Mouse (Mus musculus) kidney, adult 11 months (tissue): Measurements from ENCODE around the gene Phactr1.

ENCODE experiments used
- DNase-seq: peaks from one replicate; pipeline ENCODE4 v3.0.0; 2022

The Phactr1 gene

GRCm38 (mm10) chr13:42982646-42983045 lies 302.2 kb downstream of the Phactr1 start:
- no peak for DNase-seq

GRCm38 (mm10) chr13:42985806-42986205 lies 305.4 kb downstream of the Phactr1 start:
- DNase-seq = no peak

- DNase-seq = peak; percentile 18
These were observed 307.6 kb downstream of the Phactr1 start for GRCm38 (mm10) chr13:42987931-42988579.

GRCm38 (mm10) chr13:42989481-42989880 lies 309.1 kb downstream of the Phactr1 start:
- DNase-seq = peak; percentile 62

- DNase-seq = no peak
These were observed 309.6 kb downstream of the Phactr1 start for GRCm38 (mm10) chr13:42990051-42990450.

- no peak for DNase-seq
These were observed 310.2 kb downstream of the Phactr1 start for GRCm38 (mm10) chr13:42990493-42991111.

GRCm38 (mm10) chr13:42991164-42991563 lies 310.7 kb downstream of the Phactr1 start:
- DNase-seq = no peak

DNA sequence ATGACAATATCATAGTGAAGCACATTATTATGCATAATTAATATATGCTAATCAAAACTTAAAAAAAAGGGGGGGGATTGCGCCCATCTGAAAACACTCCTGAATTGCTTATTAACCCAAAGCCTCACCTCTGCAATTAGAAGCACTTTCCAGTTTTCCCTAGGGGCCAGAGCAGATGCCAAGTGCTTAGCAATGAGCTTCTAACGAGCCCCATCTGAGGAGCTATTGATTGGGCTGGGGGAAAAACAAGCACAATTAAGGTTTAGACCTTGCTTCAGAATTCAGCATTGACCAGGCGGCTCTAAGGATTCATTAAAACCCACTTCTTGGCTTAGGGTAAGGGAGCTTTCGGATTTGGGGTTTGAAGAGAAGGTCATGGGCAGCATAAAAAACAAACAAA lies 311.9 kb downstream of the Phactr1 start:
- DNase-seq = peak; percentile 10

DNA sequence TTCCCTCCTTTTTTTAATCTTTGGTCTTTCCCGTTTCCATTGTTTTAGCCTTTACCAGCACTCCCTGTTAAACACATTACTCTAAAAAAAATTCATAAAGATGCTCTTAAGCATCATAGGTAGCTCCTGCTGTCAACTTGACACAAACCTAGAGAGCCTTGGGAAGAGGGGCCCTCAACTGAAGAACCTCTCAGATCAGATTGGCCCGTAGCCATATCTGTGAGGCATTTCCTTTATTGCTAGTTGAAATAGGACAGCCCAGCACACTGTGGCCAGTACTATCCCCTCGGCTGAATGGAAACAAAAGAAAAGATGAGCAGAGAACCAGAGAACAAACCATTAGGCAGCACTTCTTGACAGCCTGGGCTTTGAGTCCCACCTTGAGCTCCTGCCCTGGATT lies 313.9 kb downstream of the Phactr1 start:
- no peak for DNase-seq

DNA sequence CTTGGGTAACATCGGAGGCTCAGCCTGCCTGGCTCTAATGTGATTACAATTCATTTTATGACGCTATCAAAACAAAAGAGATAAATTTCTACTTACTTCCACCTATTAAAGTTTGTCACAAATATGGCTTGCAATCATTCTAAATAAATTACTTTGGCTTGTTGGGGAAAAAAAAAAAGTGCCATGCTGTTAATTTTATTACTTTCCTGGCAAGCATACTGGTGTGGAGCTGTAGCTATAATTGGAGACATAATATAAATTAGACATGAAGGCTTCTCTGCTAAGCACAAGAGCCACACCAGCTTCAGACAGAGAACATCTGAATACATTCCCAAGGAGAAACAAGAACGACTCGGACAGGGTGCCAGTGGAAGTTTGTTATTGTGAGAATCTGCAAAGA lies 315.8 kb downstream of the Phactr1 start:
- DNase-seq = no peak

DNA sequence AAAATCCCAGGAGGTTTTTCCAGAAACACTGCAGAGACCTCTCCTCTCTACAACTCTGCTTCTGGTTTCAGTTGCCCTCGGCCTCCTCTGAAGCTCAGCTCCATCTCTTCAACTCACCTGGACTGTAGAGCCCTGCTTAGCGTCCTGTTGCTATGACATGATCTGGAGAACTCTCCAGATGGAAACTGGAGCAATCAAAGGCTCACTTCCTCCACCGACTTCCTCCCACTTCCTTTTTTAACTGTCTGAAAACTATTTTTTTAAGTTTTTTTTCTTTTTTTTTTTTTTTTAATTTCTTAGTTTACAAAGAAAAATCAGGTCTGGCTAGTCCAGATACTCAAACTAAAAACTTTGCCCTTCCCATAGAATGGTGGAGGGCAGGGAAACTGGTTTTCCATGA lies 318.9 kb downstream of the Phactr1 start:
- no peak for DNase-seq

GRCm38 (mm10) chr13:43005131-43005579 lies 324.7 kb downstream of the Phactr1 start:
- DNase-seq = no peak

GRCm38 (mm10) chr13:43008466-43008865 lies 328.0 kb downstream of the Phactr1 start:
- no peak for DNase-seq

DNA sequence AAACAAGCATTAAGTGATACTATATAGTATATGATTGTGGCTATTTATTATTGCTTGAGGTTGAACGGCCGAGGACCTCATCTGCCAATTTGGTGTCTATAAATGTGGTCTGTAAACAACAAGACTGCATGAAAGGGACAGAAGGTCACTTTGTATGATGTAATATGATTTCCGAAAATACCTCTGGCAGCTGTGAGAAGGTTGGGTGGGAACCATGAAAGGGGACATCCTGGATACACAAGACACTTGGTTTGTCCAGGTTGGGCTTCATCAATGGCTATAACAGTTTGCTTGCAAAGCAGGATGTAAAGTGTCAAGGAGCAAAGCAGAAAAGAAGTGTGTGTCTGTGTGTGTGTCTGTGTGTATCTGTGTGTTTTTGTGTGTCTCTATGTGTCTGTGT lies 329.2 kb downstream of the Phactr1 start:
- DNase-seq = no peak

- no peak for DNase-seq
These were observed 331.1 kb downstream of the Phactr1 start for GRCm38 (mm10) chr13:43011516-43011915.

DNA sequence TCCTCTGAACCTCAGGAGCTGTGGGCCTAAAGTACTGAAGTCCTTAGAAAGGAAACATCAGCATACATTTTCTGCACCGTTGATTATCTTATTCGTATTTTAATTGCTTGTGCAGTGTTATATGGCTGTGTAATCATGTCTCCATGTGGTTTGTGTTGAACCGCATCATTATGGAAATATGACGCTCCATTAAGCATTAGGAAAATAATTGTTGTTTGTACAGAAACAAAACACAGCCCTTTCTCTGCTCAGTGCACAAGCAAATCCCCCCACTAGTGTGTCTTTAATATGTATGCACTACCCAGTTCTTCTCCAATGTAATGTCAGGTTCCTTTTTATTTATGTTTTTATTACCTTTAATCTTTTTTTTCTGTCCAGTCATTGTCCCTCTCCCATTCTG lies 333.6 kb downstream of the Phactr1 start:
- no peak for DNase-seq

DNA sequence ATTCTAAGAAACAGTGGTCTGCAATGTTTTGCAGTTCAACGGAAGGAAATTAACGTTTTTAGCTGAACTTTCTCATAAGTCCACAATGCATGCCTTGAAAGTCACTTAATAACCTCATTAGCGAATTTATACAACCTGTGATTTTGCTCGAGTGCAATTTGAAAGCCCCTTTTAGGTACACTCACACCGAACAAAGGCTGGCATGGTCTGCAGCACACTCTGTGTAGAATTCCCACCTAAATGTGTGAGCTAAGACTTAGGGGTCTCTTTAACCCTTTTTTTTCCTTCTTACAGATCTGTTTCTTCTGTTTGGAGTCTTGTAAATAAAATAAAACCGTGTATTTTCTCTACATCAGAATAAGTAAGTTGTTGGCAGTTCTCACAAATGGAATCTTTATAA lies 335.3 kb downstream of the Phactr1 start:
- DNase-seq = no peak

DNA sequence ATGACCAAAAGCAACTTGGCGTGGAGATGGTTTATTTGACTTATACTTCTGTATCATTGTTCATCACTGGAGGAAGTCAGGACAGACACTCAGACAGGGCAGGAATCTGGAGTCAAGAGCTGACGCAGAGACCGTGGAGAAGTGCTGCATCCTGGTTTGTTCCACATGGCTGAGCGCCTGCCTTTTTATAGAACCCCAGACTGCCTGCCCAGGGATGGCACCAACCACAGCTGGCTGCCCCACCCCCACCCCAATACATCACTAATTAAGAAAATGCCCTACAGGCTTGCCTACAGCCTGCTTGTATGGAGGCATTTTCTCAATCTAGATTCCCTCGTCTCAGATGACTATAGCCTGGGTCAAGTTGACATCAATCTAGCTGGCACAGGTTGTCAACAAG lies 338.4 kb downstream of the Phactr1 start:
- DNase-seq = peak; percentile 16

- peak; percentile 20 for DNase-seq
These were observed 340.6 kb downstream of the Phactr1 start for GRCm38 (mm10) chr13:43021031-43021430.

DNA sequence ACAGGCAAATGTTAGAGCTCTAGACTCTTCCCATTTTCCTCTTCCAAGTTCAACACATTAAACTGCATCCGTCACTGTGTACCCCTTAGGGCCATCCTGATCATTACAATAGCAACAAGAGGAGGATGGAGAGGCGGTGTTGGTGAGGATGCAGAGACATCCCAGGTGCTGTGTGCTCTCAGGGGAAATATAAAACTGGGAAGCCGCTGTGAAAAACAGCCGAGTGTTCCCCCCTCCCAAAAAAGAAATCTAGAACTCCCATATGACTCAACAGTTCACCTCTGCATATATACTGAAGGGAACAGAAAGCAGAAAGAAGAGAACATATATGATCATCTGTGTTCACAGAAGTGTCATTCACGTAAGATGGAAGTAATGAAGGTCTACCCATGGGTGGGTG lies 342.6 kb downstream of the Phactr1 start:
- DNase-seq = no peak

- DNase-seq = no peak
These were observed 347.1 kb downstream of the Phactr1 start for GRCm38 (mm10) chr13:43027568-43027967.

DNA sequence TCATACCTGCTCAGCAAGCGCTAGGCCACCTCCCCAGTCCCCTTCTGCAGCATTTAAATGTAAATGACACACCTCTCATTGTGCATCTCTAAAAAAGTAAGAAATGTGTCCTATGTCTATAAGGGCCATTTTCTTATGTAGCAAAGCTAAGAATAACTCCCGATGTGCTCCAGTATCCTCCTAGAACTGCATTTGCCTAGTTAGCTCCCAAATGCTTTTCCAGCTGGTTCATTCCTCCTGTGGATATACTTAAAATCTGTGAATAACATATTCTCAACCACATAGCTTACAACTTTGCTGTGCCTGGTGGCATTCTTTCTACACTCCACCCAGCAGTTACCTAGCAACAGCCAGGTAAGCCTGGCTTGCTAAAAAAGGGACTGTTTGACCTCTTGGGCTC lies 349.8 kb downstream of the Phactr1 start:
- no peak for DNase-seq

DNA sequence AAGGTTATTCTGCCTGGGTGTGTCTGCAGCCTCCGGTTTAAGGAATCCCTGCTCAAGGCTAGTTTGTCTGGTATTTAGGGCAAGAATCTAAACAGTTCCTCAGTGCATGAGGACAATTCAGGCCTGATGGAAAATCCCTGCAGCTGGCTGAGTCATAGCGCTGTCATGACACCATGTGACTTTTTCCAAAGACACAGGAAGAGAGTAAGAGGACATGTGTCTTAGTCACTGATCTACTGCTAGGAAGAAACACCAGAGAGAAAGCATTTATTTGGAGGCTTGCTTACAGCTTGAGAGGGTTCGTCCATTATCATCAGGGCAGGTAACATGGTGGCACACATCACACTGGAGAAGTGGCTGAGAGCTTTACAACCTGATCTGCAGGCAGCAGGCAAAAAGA lies 352.0 kb downstream of the Phactr1 start:
- no peak for DNase-seq

DNA sequence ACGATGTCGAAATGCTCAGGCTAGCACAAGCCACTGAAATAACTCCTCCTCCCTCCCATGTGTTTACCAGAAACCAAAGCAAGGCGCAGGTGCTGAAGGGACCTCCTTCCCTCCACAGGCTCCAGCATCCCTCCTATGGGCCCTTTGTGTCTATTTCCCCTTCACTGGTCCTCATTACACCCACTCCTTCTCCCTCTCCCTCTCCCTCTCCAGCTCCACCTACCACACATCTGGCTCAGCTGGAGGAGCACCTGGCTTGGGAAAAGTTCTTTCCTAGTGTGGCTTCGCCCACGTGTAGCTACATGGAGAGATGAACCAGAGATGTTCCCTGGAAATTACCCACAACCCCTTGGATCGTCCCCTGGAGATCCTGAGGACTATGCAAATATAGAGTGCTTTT lies 356.1 kb downstream of the Phactr1 start:
- no peak for DNase-seq

DNA sequence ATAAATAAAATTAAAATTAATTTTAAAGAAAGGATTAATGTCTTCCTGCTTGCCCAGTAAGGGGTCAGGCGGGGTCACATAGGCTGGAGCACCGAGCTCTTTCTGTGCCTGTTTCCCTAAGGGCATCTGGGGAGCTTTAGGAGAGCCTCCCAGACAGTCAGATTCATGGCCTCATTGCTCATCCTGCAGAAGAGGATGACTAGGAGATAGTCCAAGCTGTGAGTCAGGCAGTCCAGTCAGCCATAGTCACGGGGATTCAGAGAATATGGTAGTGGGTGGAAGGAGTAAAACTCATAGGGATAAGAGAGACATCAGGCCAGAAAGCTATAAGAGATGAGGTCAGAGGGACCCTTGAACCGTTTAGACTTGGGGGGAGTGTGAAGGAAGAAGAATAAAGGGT lies 362.3 kb downstream of the Phactr1 start:
- DNase-seq = no peak
